Mouse (Mus musculus): ENCODE measurements at regions not wholly inside any gene's neighbourhood (a gene's known extent, or its start where the extent isn't known, plus 50 kb on each side); places are given as distances from the start of the nearest gene placed in this dataset.

- DNase-seq (ENCODE audit: extremely low read depth, low read depth, low spot score): no peak
- no peak for TF ChIP-seq POLR2A (IDR thresholded peaks at IDR 0.05; ENCODE audit: extremely low read depth, insufficient read depth, low read length)
- no peak for TF ChIP-seq CTCF (IDR thresholded peaks at IDR 0.05; ENCODE audit: low read depth, low read length)
- H3K27me3 ChIP-seq (ENCODE audit: control insufficient read depth, insufficient read depth, low read length): no peaks in the 10 kb centered on the region
- no peak overlapping the region for H3K4me3 ChIP-seq (ENCODE audit: insufficient read depth, low read depth, low read length)
- H3K27ac ChIP-seq (replicated peaks; ENCODE audit: insufficient read depth, low read depth, low read length): no peak overlapping the region
- H3K79me2 ChIP-seq (ENCODE audit: control insufficient read depth, insufficient read depth, low read length): no peaks in the 10 kb centered on the region
- no peaks in the 10 kb centered on the region for H3K4me1 ChIP-seq (ENCODE audit: control insufficient read depth, insufficient read depth, low read length)
- H3K36me3 ChIP-seq (ENCODE audit: control insufficient read depth, insufficient read depth, low read length): no peaks in the 10 kb centered on the region
- 83% methylated on average over 10 of the region's 10 CpGs for WGBS
- no peak overlapping the region for H3K9ac ChIP-seq (ENCODE audit: low read depth, low read length)
Observed at GRCm38 (mm10) chr4:84114162-84115040, 560.7 kb downstream of the Bnc2 start.

- no peaks in the 10 kb centered on the region for H3K4me1 ChIP-seq (ENCODE audit: control insufficient read depth, insufficient read depth, low read length)
- H3K4me3 ChIP-seq (ENCODE audit: insufficient read depth, low read depth, low read length): no peak overlapping the region
- 89% methylated on average over 2 of the region's 2 CpGs for WGBS
- no peaks in the 10 kb centered on the region for H3K79me2 ChIP-seq (ENCODE audit: control insufficient read depth, insufficient read depth, low read length)
- H3K36me3 ChIP-seq (ENCODE audit: control insufficient read depth, insufficient read depth, low read length): no peaks in the 10 kb centered on the region
- H3K27ac ChIP-seq (replicated peaks; ENCODE audit: insufficient read depth, low read depth, low read length): no peak overlapping the region
- no peak overlapping the region for H3K9ac ChIP-seq (ENCODE audit: low read depth, low read length)
- TF ChIP-seq POLR2A (IDR thresholded peaks at IDR 0.05; ENCODE audit: extremely low read depth, insufficient read depth, low read length) (no peak), CTCF (IDR thresholded peaks at IDR 0.05; ENCODE audit: low read depth, low read length) (no peak)
- no peak for DNase-seq (ENCODE audit: extremely low read depth, low read depth, low spot score)
- H3K27me3 ChIP-seq (ENCODE audit: control insufficient read depth, insufficient read depth, low read length): no peaks in the 10 kb centered on the region
Observed at GRCm38 (mm10) chr4:84118284-84118919, 556.7 kb downstream of the Bnc2 start.

GRCm38 (mm10) chr4:84119616-84120015 lies 555.5 kb downstream of the Bnc2 start:
- Histone ChIP-seq H3K4me1 (ENCODE audit: control insufficient read depth, insufficient read depth, low read length) (no peaks in the 10 kb centered on the region), H3K79me2 (ENCODE audit: control insufficient read depth, insufficient read depth, low read length) (no peaks in the 10 kb centered on the region), H3K9ac (ENCODE audit: low read depth, low read length) (no peak overlapping the region), H3K4me3 (ENCODE audit: insufficient read depth, low read depth, low read length) (no peak overlapping the region), H3K36me3 (ENCODE audit: control insufficient read depth, insufficient read depth, low read length) (no peaks in the 10 kb centered on the region), H3K27ac (replicated peaks; ENCODE audit: insufficient read depth, low read depth, low read length) (no peak overlapping the region), H3K27me3 (ENCODE audit: control insufficient read depth, insufficient read depth, low read length) (no peaks in the 10 kb centered on the region)
- WGBS: 85% methylated on average over 7 of the region's 7 CpGs
- TF ChIP-seq POLR2A (IDR thresholded peaks at IDR 0.05; ENCODE audit: extremely low read depth, insufficient read depth, low read length) (no peak), CTCF (IDR thresholded peaks at IDR 0.05; ENCODE audit: low read depth, low read length) (no peak)
- DNase-seq (ENCODE audit: extremely low read depth, low read depth, low spot score): no peak

GRCm38 (mm10) chr4:84120330-84120729 lies 554.7 kb downstream of the Bnc2 start:
- H3K36me3 ChIP-seq (ENCODE audit: control insufficient read depth, insufficient read depth, low read length): no peaks in the 10 kb centered on the region
- H3K4me3 ChIP-seq (ENCODE audit: insufficient read depth, low read depth, low read length): no peak overlapping the region
- no peak overlapping the region for H3K9ac ChIP-seq (ENCODE audit: low read depth, low read length)
- H3K4me1 ChIP-seq (ENCODE audit: control insufficient read depth, insufficient read depth, low read length): no peaks in the 10 kb centered on the region
- H3K27ac ChIP-seq (replicated peaks; ENCODE audit: insufficient read depth, low read depth, low read length): no peak overlapping the region
- DNase-seq (ENCODE audit: extremely low read depth, low read depth, low spot score): no peak
- 77% methylated on average over 7 of the region's 7 CpGs for whole genome bisulfite sequencing
- H3K79me2 ChIP-seq (ENCODE audit: control insufficient read depth, insufficient read depth, low read length): no peaks in the 10 kb centered on the region
- H3K27me3 ChIP-seq (ENCODE audit: control insufficient read depth, insufficient read depth, low read length): no peaks in the 10 kb centered on the region
- no peak for TF ChIP-seq POLR2A (IDR thresholded peaks at IDR 0.05; ENCODE audit: extremely low read depth, insufficient read depth, low read length)

GRCm38 (mm10) chr4:84121442-84121841 lies 553.6 kb downstream of the Bnc2 start:
- Histone ChIP-seq H3K9ac (ENCODE audit: low read depth, low read length) (no peak overlapping the region), H3K27ac (replicated peaks; ENCODE audit: insufficient read depth, low read depth, low read length) (no peak overlapping the region), H3K36me3 (ENCODE audit: control insufficient read depth, insufficient read depth, low read length) (no peaks in the 10 kb centered on the region), H3K4me1 (ENCODE audit: control insufficient read depth, insufficient read depth, low read length) (no peaks in the 10 kb centered on the region), H3K79me2 (ENCODE audit: control insufficient read depth, insufficient read depth, low read length) (no peaks in the 10 kb centered on the region), H3K4me3 (ENCODE audit: insufficient read depth, low read depth, low read length) (no peak overlapping the region), H3K27me3 (ENCODE audit: control insufficient read depth, insufficient read depth, low read length) (no peaks in the 10 kb centered on the region)
- DNase-seq (ENCODE audit: extremely low read depth, low read depth, low spot score): no peak
- TF ChIP-seq CTCF (IDR thresholded peaks at IDR 0.05; ENCODE audit: low read depth, low read length) (no peak), POLR2A (IDR thresholded peaks at IDR 0.05; ENCODE audit: extremely low read depth, insufficient read depth, low read length) (no peak)
- 88% methylated on average over 10 of the region's 10 CpGs for WGBS

- Histone ChIP-seq H3K4me3 (ENCODE audit: insufficient read depth, low read depth, low read length) (no peak overlapping the region), H3K79me2 (ENCODE audit: control insufficient read depth, insufficient read depth, low read length) (no peaks in the 10 kb centered on the region), H3K9ac (ENCODE audit: low read depth, low read length) (no peak overlapping the region), H3K4me1 (ENCODE audit: control insufficient read depth, insufficient read depth, low read length) (no peaks in the 10 kb centered on the region), H3K27me3 (ENCODE audit: control insufficient read depth, insufficient read depth, low read length) (no peaks in the 10 kb centered on the region), H3K27ac (replicated peaks; ENCODE audit: insufficient read depth, low read depth, low read length) (no peak overlapping the region), H3K36me3 (ENCODE audit: control insufficient read depth, insufficient read depth, low read length) (no peaks in the 10 kb centered on the region)
- 83% methylated on average over 4 of the region's 4 CpGs for WGBS
- TF ChIP-seq CTCF (IDR thresholded peaks at IDR 0.05; ENCODE audit: low read depth, low read length): no peak
- TF ChIP-seq POLR2A (IDR thresholded peaks at IDR 0.05; ENCODE audit: extremely low read depth, insufficient read depth, low read length): no peak
- DNase-seq (ENCODE audit: extremely low read depth, low read depth, low spot score): no peak
Observed at GRCm38 (mm10) chr4:84126400-84126799, 548.7 kb downstream of the Bnc2 start.

All from liver, adult 2 months (tissue).